8 mouse cellular contexts compared by ENCODE assay signal in the genomic region with DNA sequence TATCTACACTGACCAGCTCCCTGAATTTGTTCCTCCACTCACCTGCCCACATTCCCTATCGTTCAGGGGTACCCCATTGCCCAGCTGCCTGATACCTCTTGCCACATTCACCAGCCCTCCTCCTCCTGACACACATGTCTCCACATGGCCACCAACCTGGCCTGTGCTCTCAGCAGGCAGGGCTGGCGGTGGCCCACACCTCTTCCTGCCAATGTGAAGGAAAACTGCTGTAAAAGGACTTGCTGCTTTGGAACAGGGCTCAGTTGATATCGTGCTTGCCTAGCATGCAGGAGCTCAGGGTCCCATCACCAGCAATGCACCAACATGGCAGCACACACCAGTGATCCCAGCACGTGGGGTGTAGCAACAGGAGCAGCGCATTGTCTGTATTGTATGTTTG. TPM values are rescaled to one million over a fixed set of nuclear protein-coding genes. Genes with fewer than 3 reads are reported as not detected.
DNase-seq lines count a peak whose midpoint lies in the region; ATAC-seq and TF ChIP-seq lines count a peak whose summit lies in the region.
"Had no signal": no experiment of that assay in that cellular context is flagged by ENCODE, and none has a peak within 500 bp of the region (broad histone marks: within the 10 kb centered on the region; RNA-seq: fewer than 3 reads in every experiment).

No protein-coding gene starts in this region.

- H3K27ac ChIP-seq in left cerebral cortex, adult 2 months: peak overlapping the region; percentile 98
- peak overlapping the region; percentile 87 for H3K27ac ChIP-seq in hindbrain, embryonic 13.5 days
- H3K27ac ChIP-seq in midbrain, postnatal 0 days (ENCODE audit: low read depth, low read length): peak overlapping the region; percentile 84

- H3K4me2 ChIP-seq in hindbrain, embryonic 13.5 days: peak overlapping the region; percentile 74; the same call in 1 of the 2 replicates
- peak overlapping the region; percentile 77 for H3K4me2 ChIP-seq in midbrain, postnatal 0 days (ENCODE audit: low read depth, low read length, poor library complexity, severe bottlenecking)

- no peak for ATAC-seq in hindbrain, embryonic 13.5 days (ENCODE audit: low FRiP score)
- no peak for ATAC-seq in midbrain, postnatal 0 days (ENCODE audit: low FRiP score)
- no peak for ATAC-seq in monocyte, adult 5-6 weeks (replicated peaks; ENCODE audit: insufficient number of reproducible peaks, low FRiP score, low TSS enrichment, poor library complexity, severe bottlenecking)
- no peak for ATAC-seq in activated CD4-positive, CD25-positive, alpha-beta regulatory T cell, adult 4 months

- no peak for TF ChIP-seq CTCF in left cerebral cortex, adult 2 months (IDR thresholded peaks at IDR 0.05)
- TF ChIP-seq CTCF in midbrain, postnatal 0 days (IDR thresholded peaks at IDR 0.05): no peak

- peaks cover 15% of the 10 kb centered on the region for H3K27me3 ChIP-seq in hindbrain, embryonic 13.5 days
- H3K27me3 ChIP-seq in midbrain, postnatal 0 days (ENCODE audit: insufficient read depth, low read length): no peaks in the 10 kb centered on the region

- H3K9me3 ChIP-seq in hindbrain, embryonic 13.5 days: no peaks in the 10 kb centered on the region
- no peaks in the 10 kb centered on the region for H3K9me3 ChIP-seq in midbrain, postnatal 0 days (ENCODE audit: low read length)

- H3K9ac ChIP-seq in hindbrain, embryonic 13.5 days: peak overlapping the region; percentile 83
- peak overlapping the region; percentile 93 for H3K9ac ChIP-seq in midbrain, postnatal 0 days (replicated peaks; ENCODE audit: low read length, poor library complexity, severe bottlenecking)

- H3K4me1 ChIP-seq in hindbrain, embryonic 13.5 days (replicated peaks): peaks cover 23% of the 10 kb centered on the region
- peaks cover 5% of the 10 kb centered on the region; the same call in 1 of the 2 replicates for H3K4me1 ChIP-seq in midbrain, postnatal 0 days (ENCODE audit: insufficient read depth, low read length)

- no peak for DNase-seq in left cerebral cortex, adult 2 months (ENCODE audit: extremely low spot score in 1 of 2, low spot score in 2 of 2)
- no peak for DNase-seq in left cerebral cortex, adult 9 months (ENCODE audit: low spot score in 2 of 2)
- peak; percentile 58 to 60 for DNase-seq in cerebellum, postnatal 36 days
- DNase-seq in midbrain, postnatal 0 days (ENCODE audit: low spot score): no peak
- DNase-seq: heart, adult 18-20 months had no signal

- WGBS in hindbrain, embryonic 13.5 days: 84% methylated on average over 5 of the region's 5 CpGs
- 72% methylated on average over 5 of the region's 5 CpGs for WGBS in midbrain, postnatal 0 days

- intact Hi-C loops in left cerebral cortex, adult 2 months (cut with DNase I): no loop called here

- peak overlapping the region; percentile 64 for H3K4me3 ChIP-seq in left cerebral cortex, adult 2 months
- no peak overlapping the region for H3K4me3 ChIP-seq in hindbrain, embryonic 13.5 days
- peak overlapping the region; percentile 47; the same call in 1 of the 2 replicates for H3K4me3 ChIP-seq in midbrain, postnatal 0 days (ENCODE audit: low read depth, low read length)

- peaks cover 21% of the 10 kb centered on the region for H3K36me3 ChIP-seq in hindbrain, embryonic 13.5 days
- H3K36me3 ChIP-seq in midbrain, postnatal 0 days (ENCODE audit: insufficient read depth, low read length): peaks cover 9% of the 10 kb centered on the region

RNA-seq across cellular contexts. Expression of a gene that starts 19.4 kb away (rescaled TPM):
- total RNA-seq in left cerebral cortex, adult 2 months (2021): 100 to 1,000 TPM; 767 to 781 TPM
- polyA plus RNA-seq in hindbrain, embryonic 13.5 days (2015; fragmentation: Nextera tagmentation; extraction: Ambion mirVana): 179 and 194 TPM in 2 replicates
- total RNA-seq in midbrain, postnatal 0 days (2014; rRNA removed): 312 and 397 TPM in 2 replicates
- polyA plus RNA-seq in midbrain, postnatal 0 days (2015; fragmentation: Nextera tagmentation; extraction: Ambion mirVana): 415 and 445 TPM in 2 replicates
- 17.1 TPM in 1 of 3 replicates, not detected in the others for total RNA-seq in monocyte, adult 5-6 weeks (2017)
- polyA plus RNA-seq in activated CD4-positive, CD25-positive, alpha-beta regulatory T cell, adult 4 months (2017; shearing (Covaris generic)): 1 to 10 TPM; 2.6 to 5.4 TPM

RNA-seq across cellular contexts. Expression of a gene that starts 19.7 kb away (rescaled TPM):
- total RNA-seq in left cerebral cortex, adult 2 months (2021): 1 to 10 TPM; 7.4 to 8.2 TPM
- polyA plus RNA-seq in hindbrain, embryonic 13.5 days (2015; fragmentation: Nextera tagmentation; extraction: Ambion mirVana): 3.1 and 3.7 TPM in 2 replicates
- 11.6 and 14.0 TPM in 2 replicates for total RNA-seq in midbrain, postnatal 0 days (2014; rRNA removed)
- 1.9 and 2.9 TPM in 2 replicates for polyA plus RNA-seq in midbrain, postnatal 0 days (2015; fragmentation: Nextera tagmentation; extraction: Ambion mirVana)
- 5.8 to 11.9 TPM (median 6.1 TPM) in 3 replicates for total RNA-seq in monocyte, adult 5-6 weeks (2017)
- 10 to 100 TPM in 1 of 2 experiments, 1 to 10 TPM in 1; 9.3 to 14.7 TPM for polyA plus RNA-seq in activated CD4-positive, CD25-positive, alpha-beta regulatory T cell, adult 4 months (2017; shearing (Covaris generic))

Comparison
In these comparisons a context has a peak if more than half of its experiments do, and no peak if none do; other contexts are left out.
1. DNase-seq: peak in cerebellum, postnatal 36 days (2 of 2); none in left cerebral cortex, adult 2 months (0 of 2), left cerebral cortex, adult 9 months (0 of 2) and midbrain, postnatal 0 days (single experiment).
2. RNA of a gene that starts 19.4 kb away (total RNA-seq): 767 to 781 TPM in left cerebral cortex, adult 2 months and 312 to 397 TPM in midbrain, postnatal 0 days; 17.1 TPM in monocyte, adult 5-6 weeks; every median in the first group is over 10 times any median in the second.
3. Peak in every context shown above with its lines, with median percentiles within 50 percentile points of each other: H3K27ac ChIP-seq.